Mouse (Mus musculus) CH12.LX (cell line): ENCODE data around the gene Vmn1r85.

Experiments
- CTCF ChIP-seq, 2 experiments: IDR thresholded peaks in 1 of 2; conservative IDR thresholded peaks in 1 of 2; 2 replicates each; pipeline ENCODE4 v1.5.1; 2011 to 2012; ENCODE audit warnings: low read depth in 2 of 2, low read length in 2 of 2, improper control_type of control experiment in 1 of 2, inconsistent platforms in 1 of 2, mild to moderate bottlenecking in 1 of 2, moderate library complexity in 1 of 2
- EP300 ChIP-seq: IDR thresholded peaks from 2 replicates; pipeline ENCODE4 v1.6.1; 2011; ENCODE audit warnings: low read length, improper control_type of control experiment
- ETS1 ChIP-seq: conservative IDR thresholded peaks from 2 replicates; pipeline ENCODE4 v1.6.1; 2012; ENCODE audit warnings: low read depth, mild to moderate bottlenecking, inconsistent platforms, low read length, improper control_type of control experiment, moderate library complexity
- JUN ChIP-seq: IDR thresholded peaks from 2 replicates; pipeline ENCODE4 v1.6.1; 2011; ENCODE audit warnings: low read depth, mild to moderate bottlenecking, low read length, improper control_type of control experiment, moderate library complexity; ENCODE audit not compliant: insufficient read depth
- MAX ChIP-seq: IDR thresholded peaks from 2 replicates; pipeline ENCODE4 v1.6.1; 2011; ENCODE audit warnings: low read length, improper control_type of control experiment
- POLR2A ChIP-seq: IDR thresholded peaks from 2 replicates; pipeline ENCODE4 v1.6.1; 2011; ENCODE audit warnings: low read depth, mild to moderate bottlenecking, improper control_type of control experiment, low read length
- UBTF ChIP-seq: IDR thresholded peaks from 2 replicates; pipeline ENCODE4 v1.6.1; 2012; ENCODE audit warnings: low read depth, mild to moderate bottlenecking, inconsistent platforms, low read length, improper control_type of control experiment, moderate library complexity

- TF ChIP-seq UBTF = no peak
- no peak for TF ChIP-seq CTCF (conservative IDR thresholded peaks at IDR 0.05 in 1 of 2, IDR thresholded peaks at IDR 0.05 in 1 of 2; ENCODE audit: low read depth in 2 of 2, low read length in 2 of 2)
- no peak for TF ChIP-seq EP300
- no peak for TF ChIP-seq POLR2A
- TF ChIP-seq MAX = no peak
- no peak for TF ChIP-seq ETS1
- TF ChIP-seq JUN = no peak
Observed at GRCm38 (mm10) chr7:13035211-13035855, 59.6 kb downstream of the Vmn1r85 start.
